ENCODE assay signal across 8 mouse cellular contexts in the genomic region with DNA sequence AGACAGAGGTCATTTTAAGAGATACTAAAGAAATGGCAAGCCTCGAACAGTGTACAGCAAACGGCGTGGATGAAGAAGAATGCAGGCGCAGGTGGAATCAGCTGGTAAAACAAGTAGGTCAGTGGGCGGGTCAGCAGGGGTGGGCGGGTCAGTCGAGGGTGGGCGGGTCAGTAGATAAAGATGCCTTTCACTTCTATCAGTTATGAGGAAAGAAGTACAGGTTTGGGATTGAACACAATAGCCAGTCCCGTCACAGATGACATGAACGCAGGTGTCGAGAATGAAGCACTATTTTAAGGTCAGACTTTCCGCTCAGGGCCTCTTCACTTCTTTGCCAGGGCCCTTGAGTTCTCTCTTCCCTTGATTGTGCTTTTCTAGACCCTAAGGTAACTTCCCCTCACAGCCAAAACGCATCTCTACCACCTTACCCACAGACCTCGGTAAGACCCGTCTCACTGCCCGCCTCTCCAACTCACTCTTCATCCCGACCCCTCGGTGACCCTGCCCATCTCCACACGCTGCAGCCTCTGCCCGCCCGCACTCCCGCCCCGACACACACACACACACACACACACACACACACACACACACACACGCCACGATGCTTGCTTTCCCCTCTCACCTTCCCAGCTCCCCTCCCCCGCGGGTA. TPM values are rescaled to one million over a fixed set of nuclear protein-coding genes. Genes with fewer than 3 reads are reported as not detected.
A peak's percentile ranks its signal among the peaks of the same experiment; 100 is the strongest.
DNase-seq lines count a peak whose midpoint lies in the region; ATAC-seq and TF ChIP-seq lines count a peak whose summit lies in the region.

No protein-coding gene starts in this region.

- H3K27ac ChIP-seq in heart, embryonic 13.5 days (replicated peaks): peak overlapping the region; percentile 52
- H3K27ac ChIP-seq in bone marrow, adult 2 months (ENCODE audit: control insufficient read depth, insufficient read depth, low read depth, low read length, poor library complexity): peak overlapping the region; percentile 56
- peak overlapping the region; percentile 25; the same call in 1 of the 2 replicates for H3K27ac ChIP-seq in hindbrain, embryonic 12.5 days
- H3K27ac ChIP-seq in lung, embryonic 16.5 days (ENCODE audit: low read length): peak overlapping the region; percentile 24

- DNase-seq in heart, postnatal 36 days: no peak
- DNase-seq in gastrocnemius, postnatal 14 days: no peak
- no peak for DNase-seq in gastrocnemius, postnatal 25 days

- 6% methylated on average over 24 of the region's 27 CpGs for WGBS in heart, embryonic 13.5 days
- 12% methylated on average over 26 of the region's 27 CpGs for WGBS in bone marrow, adult 2 months
- 10% methylated on average over 27 of the region's 27 CpGs for WGBS in hindbrain, embryonic 12.5 days
- WGBS in lung, embryonic 16.5 days: 5% methylated on average over 26 of the region's 27 CpGs

- intact Hi-C loops in heart, postnatal 36 days (cut with DNase I): no loop called here
- intact Hi-C loops in gastrocnemius, postnatal 14 days (cut with DNase I; ENCODE audit: low total_unique reads): no loop called here

- peaks cover 3% of the 10 kb centered on the region for H3K36me3 ChIP-seq in heart, embryonic 13.5 days
- peaks cover 2% of the 10 kb centered on the region for H3K36me3 ChIP-seq in hindbrain, embryonic 12.5 days
- no peaks in the 10 kb centered on the region for H3K36me3 ChIP-seq in lung, embryonic 16.5 days (ENCODE audit: control insufficient read depth, insufficient read depth, low read length)

- H3K4me1 ChIP-seq in heart, embryonic 13.5 days: peaks cover 23% of the 10 kb centered on the region
- no peaks in the 10 kb centered on the region for H3K4me1 ChIP-seq in bone marrow, adult 2 months (ENCODE audit: control insufficient read depth, insufficient read depth, low read length)
- H3K4me1 ChIP-seq in hindbrain, embryonic 12.5 days: peaks cover 20% of the 10 kb centered on the region
- H3K4me1 ChIP-seq in lung, embryonic 16.5 days (replicated peaks; ENCODE audit: control insufficient read depth, insufficient read depth, low read length): peaks cover 13% of the 10 kb centered on the region

- peak overlapping the region; percentile 72 for H3K4me3 ChIP-seq in heart, embryonic 13.5 days
- peak overlapping the region; percentile 89 for H3K4me3 ChIP-seq in bone marrow, adult 2 months (replicated peaks; ENCODE audit: control insufficient read depth, low read depth, low read length)
- peak overlapping the region; percentile 66 for H3K4me3 ChIP-seq in hindbrain, embryonic 12.5 days
- peak overlapping the region; percentile 67 for H3K4me3 ChIP-seq in lung, embryonic 16.5 days (ENCODE audit: low read length)

- TF ChIP-seq CTCF in bone marrow, adult 2 months (IDR thresholded peaks at IDR 0.05; ENCODE audit: control insufficient read depth, insufficient read depth, low read length): no peak

- peak; percentile 26; the same call in 1 of the 2 replicates for ATAC-seq in heart, embryonic 13.5 days (ENCODE audit: extremely low read depth, insufficient number of reproducible peaks, low FRiP score, low TSS enrichment)
- no peak; the same call in 1 of the 2 replicates for ATAC-seq in hindbrain, embryonic 12.5 days (ENCODE audit: low FRiP score)
- ATAC-seq in lung, embryonic 16.5 days (ENCODE audit: low read depth): peak; percentile 44
- no peak for ATAC-seq in frontal cortex, adult (ENCODE audit: low TSS enrichment)

- no peaks in the 10 kb centered on the region for H3K9me3 ChIP-seq in heart, embryonic 13.5 days
- H3K9me3 ChIP-seq in hindbrain, embryonic 12.5 days (replicated peaks): no peaks in the 10 kb centered on the region
- H3K9me3 ChIP-seq in lung, embryonic 16.5 days (ENCODE audit: control insufficient read depth, low read length): no peaks in the 10 kb centered on the region

- H3K27me3 ChIP-seq in heart, embryonic 13.5 days (replicated peaks): peaks cover 3% of the 10 kb centered on the region
- no peaks in the 10 kb centered on the region for H3K27me3 ChIP-seq in hindbrain, embryonic 12.5 days
- no peaks in the 10 kb centered on the region for H3K27me3 ChIP-seq in lung, embryonic 16.5 days (ENCODE audit: control insufficient read depth, insufficient read depth, low read depth, low read length)

- H3K9ac ChIP-seq in heart, embryonic 13.5 days: peak overlapping the region; percentile 87
- peak overlapping the region; percentile 80 for H3K9ac ChIP-seq in hindbrain, embryonic 12.5 days
- peak overlapping the region; percentile 74 for H3K9ac ChIP-seq in lung, embryonic 16.5 days (ENCODE audit: low read length)

- peak overlapping the region; percentile 81 for H3K4me2 ChIP-seq in heart, embryonic 13.5 days
- peak overlapping the region; percentile 67 for H3K4me2 ChIP-seq in hindbrain, embryonic 12.5 days (replicated peaks)
- H3K4me2 ChIP-seq in lung, embryonic 16.5 days (ENCODE audit: low read depth, low read length): peak overlapping the region; percentile 74

- no peak for TF ChIP-seq POLR2A in bone marrow, adult 2 months (IDR thresholded peaks at IDR 0.05; ENCODE audit: borderline replicate concordance, control insufficient read depth, low read depth, low read length)

RNA-seq across cellular contexts. Expression of gene Zscan20, which starts 0.5 kb away (rescaled TPM):
- 2.7 and 2.9 TPM in 2 replicates for polyA plus RNA-seq in heart, embryonic 13.5 days (2015; fragmentation: Nextera tagmentation; extraction: Ambion mirVana)
- total RNA-seq in heart, postnatal 36 days (2021): 1 to 10 TPM; 4.0 to 5.6 TPM
- polyA plus RNA-seq in bone marrow, adult 2 months (2011; ENCODE audit: insufficient read depth, insufficient read length, low replicate concordance, missing spikeins): 1.4 and 7.4 TPM in 2 replicates
- 5.7 and 5.9 TPM in 2 replicates for polyA plus RNA-seq in hindbrain, embryonic 12.5 days (2016; fragmentation: Nextera tagmentation; extraction: Ambion mirVana)
- 4.2 and 4.5 TPM in 2 replicates for polyA plus RNA-seq in lung, embryonic 16.5 days (2015; fragmentation: Nextera tagmentation; extraction: Ambion mirVana)
- total RNA-seq in gastrocnemius, postnatal 14 days (2021): 1 to 10 TPM; 1.7 to 3.2 TPM
- total RNA-seq in gastrocnemius, postnatal 25 days (2021): 1 to 10 TPM; 2.9 TPM

RNA-seq across cellular contexts. Expression of gene Tlr12, which starts 9.0 kb away (rescaled TPM):
- polyA plus RNA-seq in heart, embryonic 13.5 days (2015; fragmentation: Nextera tagmentation; extraction: Ambion mirVana): 0.25 and 0.43 TPM in 2 replicates
- total RNA-seq in heart, postnatal 36 days (2021): under 1 TPM; 0.11 to 0.56 TPM
- 1.2 and 4.9 TPM in 2 replicates for polyA plus RNA-seq in bone marrow, adult 2 months (2011; ENCODE audit: insufficient read depth, insufficient read length, low replicate concordance, missing spikeins)
- polyA plus RNA-seq in hindbrain, embryonic 12.5 days (2016; fragmentation: Nextera tagmentation; extraction: Ambion mirVana): 0.93 and 1.5 TPM in 2 replicates
- polyA plus RNA-seq in lung, embryonic 16.5 days (2015; fragmentation: Nextera tagmentation; extraction: Ambion mirVana): 1.6 and 1.8 TPM in 2 replicates
- not detected for total RNA-seq in gastrocnemius, postnatal 14 days (2021)
- not detected for total RNA-seq in gastrocnemius, postnatal 25 days (2021)

RNA-seq across cellular contexts. Expression of gene Phc2, which starts 45.1 kb away (rescaled TPM):
- 9.9 and 16.7 TPM in 2 replicates for polyA plus RNA-seq in heart, embryonic 13.5 days (2015; fragmentation: Nextera tagmentation; extraction: Ambion mirVana)
- total RNA-seq in heart, postnatal 36 days (2021): 10 to 100 TPM; 32.2 to 45.7 TPM
- polyA plus RNA-seq in bone marrow, adult 2 months (2011; ENCODE audit: insufficient read depth, insufficient read length, low replicate concordance, missing spikeins): 22.4 and 36.8 TPM in 2 replicates
- polyA plus RNA-seq in hindbrain, embryonic 12.5 days (2016; fragmentation: Nextera tagmentation; extraction: Ambion mirVana): 126 and 138 TPM in 2 replicates
- 18.9 and 19.8 TPM in 2 replicates for polyA plus RNA-seq in lung, embryonic 16.5 days (2015; fragmentation: Nextera tagmentation; extraction: Ambion mirVana)
- 10 to 100 TPM; 27.1 to 27.9 TPM for total RNA-seq in gastrocnemius, postnatal 14 days (2021)
- 10 to 100 TPM; 18.4 to 23.1 TPM for total RNA-seq in gastrocnemius, postnatal 25 days (2021)

Comparison
In these comparisons a context has a peak if more than half of its experiments do, and no peak if none do; other contexts are left out.
1. ATAC-seq: peak in heart, embryonic 13.5 days (single experiment) and lung, embryonic 16.5 days (single experiment); none in hindbrain, embryonic 12.5 days (single experiment) and frontal cortex, adult (single experiment).
2. Peak in every context shown above with its lines, with median percentiles within 50 percentile points of each other: H3K27ac ChIP-seq, H3K4me2 ChIP-seq, H3K4me3 ChIP-seq and H3K9ac ChIP-seq.